Mouse (Mus musculus): ENCODE data around the gene Unc5a.

The Unc5a gene

GRCm38 (mm10) chr13:55005691-55006414 lies 56.6 kb downstream of the Unc5a start:
- no peak for DNase-seq

- DNase-seq: no peak
Measured at GRCm38 (mm10) chr13:55006415-55006742, 57.2 kb downstream of the Unc5a start.

- DNase-seq: no peak
Measured at GRCm38 (mm10) chr13:55008589-55008988, 59.4 kb downstream of the Unc5a start.

GRCm38 (mm10) chr13:55011103-55011502 lies 61.9 kb downstream of the Unc5a start:
- peak in 1 of 2 experiments; percentile 26 for DNase-seq

GRCm38 (mm10) chr13:55011981-55012478 lies 62.8 kb downstream of the Unc5a start:
- peak in 1 of 2 experiments; percentile 29 for DNase-seq

- DNase-seq: peak in 1 of 2 experiments; percentile 27
Measured at GRCm38 (mm10) chr13:55013702-55014344, 64.6 kb downstream of the Unc5a start.

- peak in 1 of 2 experiments; percentile 35 for DNase-seq
Measured at GRCm38 (mm10) chr13:55014451-55014850, 65.2 kb downstream of the Unc5a start.

- no peak for DNase-seq
Measured at GRCm38 (mm10) chr13:55017154-55017897, 68.1 kb downstream of the Unc5a start.

- DNase-seq: no peak
Measured at GRCm38 (mm10) chr13:55017898-55018599, 68.8 kb downstream of the Unc5a start.

- no peak for DNase-seq
Measured at GRCm38 (mm10) chr13:55018700-55019099, 69.5 kb downstream of the Unc5a start.

- DNase-seq: no peak
Measured at GRCm38 (mm10) chr13:55019181-55019580, 70.0 kb downstream of the Unc5a start.

- DNase-seq: no peak
Measured at GRCm38 (mm10) chr13:55020051-55020450, 70.8 kb downstream of the Unc5a start.

- no peak for DNase-seq
Measured at GRCm38 (mm10) chr13:55021194-55021779, 72.1 kb downstream of the Unc5a start, which contains the start of gene Hk3. Gene Hk3, minus strand, starts transcription at chr13:55021385.

GRCm38 (mm10) chr13:55022256-55022655 lies 73.0 kb downstream of the Unc5a start:
- no peak for DNase-seq

- DNase-seq: peak in 1 of 2 experiments; percentile 19
Measured at GRCm38 (mm10) chr13:55022715-55023114, 73.5 kb downstream of the Unc5a start.

- DNase-seq: no peak
Measured at GRCm38 (mm10) chr13:55024215-55024614, 75.0 kb downstream of the Unc5a start.

- no peak for DNase-seq
Measured at GRCm38 (mm10) chr13:55040016-55040415, 90.8 kb downstream of the Unc5a start.

- no peak for DNase-seq
Measured at GRCm38 (mm10) chr13:55047706-55048105, 98.5 kb downstream of the Unc5a start.
